Mouse (Mus musculus) heart, postnatal 25 days (tissue): ENCODE data around the gene Rarg. TPM values are rescaled to one million over a fixed set of nuclear protein-coding genes. Genes with fewer than 3 reads are reported as not detected.
A peak's percentile ranks its signal among the peaks of the same experiment; 100 is the strongest.

Source experiments
- DNase-seq: peaks from one replicate; pipeline ENCODE4 v3.0.0; 2022; ENCODE audit warnings: low spot score
- intact Hi-C: fragments of 180-260 bp; cut with DNase I; formaldehyde crosslinking; loops from one replicate; pipeline ENCODE4 v1.15.1; 2025
- total RNA-seq, 2 experiments: library from RNA; stranded (reverse); gene quantifications; 2 replicates each; pipeline ENCODE4 v1.2.3; 2021

The Rarg gene
- total RNA-seq = 10 to 100 TPM; 17.0 to 20.8 TPM

- DNase-seq = no peak
- intact Hi-C loops = no loop called here
These were observed at the start of gene Rarg for GRCm38 (mm10) chr15:102257202-102258075. Gene Rarg (minus strand): TSS chr15:102257517.

- DNase-seq = no peak
- intact Hi-C loops = no loop called here
These were observed 45.2 kb upstream of the Rarg start for GRCm38 (mm10) chr15:102302542-102302941.

- DNase-seq = no peak
- intact Hi-C loops = no loop called here
These were observed 39.2 kb upstream of the Rarg start for GRCm38 (mm10) chr15:102296368-102297006.

GRCm38 (mm10) chr15:102295633-102296367, 38.5 kb upstream of the Rarg start, which contains the start of gene Espl1:
Gene Espl1 (plus strand): TSS chr15:102296266.
- DNase-seq = peak; percentile 88
- intact Hi-C loops = no loop called here

GRCm38 (mm10) chr15:102287395-102287794, 30.1 kb upstream of the Rarg start:
- DNase-seq = no peak
- intact Hi-C loops = loop anchor here (1.0 to 5.0 kb wide), 3 partner anchors 29 to 155 kb away; no protein-coding TSS in a partner anchor

- no peak for DNase-seq
- intact Hi-C loops = no loop called here
These were observed 26.3 kb upstream of the Rarg start for GRCm38 (mm10) chr15:102283648-102284047.

- no peak for DNase-seq
- intact Hi-C loops = no loop called here
These were observed 25.4 kb upstream of the Rarg start for GRCm38 (mm10) chr15:102282463-102283292.

- intact Hi-C loops = no loop called here
- DNase-seq = no peak
These were observed 23.3 kb upstream of the Rarg start for GRCm38 (mm10) chr15:102280623-102281022.

GRCm38 (mm10) chr15:102279783-102280520, 22.6 kb upstream of the Rarg start:
- DNase-seq = no peak
- intact Hi-C loops = loop anchor here (1.0 to 2.0 kb wide), 2 partner anchors 33 to 41 kb away; no protein-coding TSS in a partner anchor

- peak; percentile 76 for DNase-seq
- intact Hi-C loops = loop anchor here (1.0 to 2.0 kb wide), 2 partner anchors 32 to 40 kb away; no protein-coding TSS in a partner anchor
These were observed 21.9 kb upstream of the Rarg start, which contains the start of gene Mfsd5 for GRCm38 (mm10) chr15:102279092-102279782. Gene Mfsd5 (plus strand): TSS chr15:102279454.

GRCm38 (mm10) chr15:102278726-102279091, 21.4 kb upstream of the Rarg start:
- intact Hi-C loops = loop anchor here (1.0 to 2.0 kb wide), 2 partner anchors 31 to 40 kb away; no protein-coding TSS in a partner anchor
- no peak for DNase-seq

GRCm38 (mm10) chr15:102273982-102274716, 16.8 kb upstream of the Rarg start:
- intact Hi-C loops = no loop called here
- DNase-seq = no peak

GRCm38 (mm10) chr15:102271441-102271840, 14.1 kb upstream of the Rarg start:
- DNase-seq = no peak
- intact Hi-C loops = no loop called here

GRCm38 (mm10) chr15:102270274-102270960, 13.1 kb upstream of the Rarg start, which contains the start of gene Gm9918:
Gene Gm9918 (plus strand): TSS chr15:102270563.
- DNase-seq = no peak
- intact Hi-C loops = no loop called here

- DNase-seq = no peak
- intact Hi-C loops = no loop called here
These were observed 8.2 kb upstream of the Rarg start for GRCm38 (mm10) chr15:102265548-102265947.

GRCm38 (mm10) chr15:102263037-102263436, 5.7 kb upstream of the Rarg start:
- intact Hi-C loops = no loop called here

GRCm38 (mm10) chr15:102262582-102262981, 5.3 kb upstream of the Rarg start:
- intact Hi-C loops = no loop called here
- no peak for DNase-seq

More at GRCm38 (mm10) chr15:102263037-102263436, 5.7 kb upstream of the Rarg start:
- DNase-seq = no peak
